Mouse (Mus musculus) liver, postnatal 0 days (tissue): ENCODE data around the gene Lrrc58.

Experiments used
- CTCF ChIP-seq: sonication (generic); IDR thresholded peaks from 2 replicates; pipeline ENCODE4 v1.5.1; 2016; ENCODE audit warnings: antibody characterized with exemption, low read depth
- EP300 ChIP-seq: IDR thresholded peaks from 2 replicates; pipeline ENCODE4 v1.6.1; 2016; ENCODE audit warnings: antibody characterized with exemption, low read depth, mild to moderate bottlenecking

- TF ChIP-seq CTCF (no peak), EP300 (no peak)
Observed at GRCm38 (mm10) chr16:37867791-37868505, at the start of gene Lrrc58.
